Mouse (Mus musculus): ENCODE data around the gene Fbxw9.

GRCm38 (mm10) chr8:85096196-85096595 is 36.3 kb downstream of the Fbxw9 start:
- TF ChIP-seq POLR2A (IDR thresholded peaks at IDR 0.05; ENCODE audit: low read depth, low read length): no peak
- TF ChIP-seq ZKSCAN1 (IDR thresholded peaks at IDR 0.05; ENCODE audit: borderline replicate concordance, low read depth, low read length): no peak
- TF ChIP-seq CTCF (conservative IDR thresholded peaks at IDR 0.05 in 1 of 2, IDR thresholded peaks at IDR 0.05 in 1 of 2; ENCODE audit: low read depth in 2 of 2, low read length in 2 of 2): no peak
- TF ChIP-seq UBTF (IDR thresholded peaks at IDR 0.05; ENCODE audit: low read depth, low read length): no peak
- TF ChIP-seq GABPA (IDR thresholded peaks at IDR 0.05; ENCODE audit: insufficient replicate concordance, low read depth, low read length): no peak
- no peak for TF ChIP-seq ELF1 (IDR thresholded peaks at IDR 0.05; ENCODE audit: low read depth, low read length)
- no peak for TF ChIP-seq ZC3H11A (IDR thresholded peaks at IDR 0.05; ENCODE audit: low read depth, low read length)

Measured in CH12.LX (cell line).